Mouse (Mus musculus) adrenal gland, adult 18-20 months (tissue): ENCODE results near the gene Ubtd1. TPM values are rescaled to one million over a fixed set of nuclear protein-coding genes. Genes with fewer than 3 reads are reported as not detected.
A peak's percentile ranks its signal among the peaks of the same experiment; 100 is the strongest.

Experiments
- DNase-seq, 2 experiments: peaks; one replicate each; pipeline ENCODE4 v3.0.0; 2021 to 2022; ENCODE audit warnings: low spot score in 2 of 2
- long read RNA-seq, 2 experiments: library from polyadenylated mRNA; stranded (forward); transcript quantifications; one replicate each; pipeline ENCODE4 v2.0.0; 2021
- total RNA-seq, 2 experiments: library from RNA; stranded (reverse); gene quantifications; 1 replicate in 1 of 2; 2 replicates in 1 of 2; pipeline ENCODE4 v1.2.3; 2021

Ubtd1 gene
- 10 to 100 TPM; 16.4 to 17.4 TPM for total RNA-seq
- long read RNA-seq, experiment 1, transcript Ubtd1-201 (3 exons, 1,529 nt): major isoform, 13 of 16 reads
- long read RNA-seq, experiment 1, partial matches to known transcripts: 0 of 16 reads
- long read RNA-seq, experiment 1, other reads (novel, unspliced or antisense): 3 of 16 reads
- long read RNA-seq, experiment 2, transcript Ubtd1-201 (3 exons, 1,529 nt): major isoform, 25 of 33 reads
- long read RNA-seq, experiment 2, partial matches to known transcripts: 1 of 33 reads
- long read RNA-seq, experiment 2, other reads (novel, unspliced or antisense): 7 of 33 reads

DNA sequence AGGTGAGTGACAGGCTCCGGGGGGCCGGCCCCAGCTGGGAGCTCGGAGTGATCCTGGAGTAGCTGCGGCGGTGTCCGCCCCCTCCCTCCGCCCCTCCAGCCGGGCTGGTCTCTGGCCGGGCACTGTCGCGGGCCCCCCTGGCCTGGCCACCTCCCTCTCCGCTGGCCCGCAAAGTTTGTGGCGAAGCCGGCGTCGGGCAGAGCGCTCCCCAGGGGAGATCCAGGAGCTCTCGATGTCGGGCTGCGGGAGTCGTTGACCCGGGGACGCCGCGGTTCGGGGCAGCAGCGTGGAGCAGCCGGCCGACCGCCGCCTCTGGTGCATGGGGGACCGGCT lies at the start of gene Ubtd1:
TSS of gene Ubtd1 (plus strand) at position 169 of the 333 bp plus-strand sequence.
- DNase-seq: no peak

GRCm38 (mm10) chr19:41932686-41933085 lies 48.9 kb upstream of the Ubtd1 start:
- no peak for DNase-seq

DNA sequence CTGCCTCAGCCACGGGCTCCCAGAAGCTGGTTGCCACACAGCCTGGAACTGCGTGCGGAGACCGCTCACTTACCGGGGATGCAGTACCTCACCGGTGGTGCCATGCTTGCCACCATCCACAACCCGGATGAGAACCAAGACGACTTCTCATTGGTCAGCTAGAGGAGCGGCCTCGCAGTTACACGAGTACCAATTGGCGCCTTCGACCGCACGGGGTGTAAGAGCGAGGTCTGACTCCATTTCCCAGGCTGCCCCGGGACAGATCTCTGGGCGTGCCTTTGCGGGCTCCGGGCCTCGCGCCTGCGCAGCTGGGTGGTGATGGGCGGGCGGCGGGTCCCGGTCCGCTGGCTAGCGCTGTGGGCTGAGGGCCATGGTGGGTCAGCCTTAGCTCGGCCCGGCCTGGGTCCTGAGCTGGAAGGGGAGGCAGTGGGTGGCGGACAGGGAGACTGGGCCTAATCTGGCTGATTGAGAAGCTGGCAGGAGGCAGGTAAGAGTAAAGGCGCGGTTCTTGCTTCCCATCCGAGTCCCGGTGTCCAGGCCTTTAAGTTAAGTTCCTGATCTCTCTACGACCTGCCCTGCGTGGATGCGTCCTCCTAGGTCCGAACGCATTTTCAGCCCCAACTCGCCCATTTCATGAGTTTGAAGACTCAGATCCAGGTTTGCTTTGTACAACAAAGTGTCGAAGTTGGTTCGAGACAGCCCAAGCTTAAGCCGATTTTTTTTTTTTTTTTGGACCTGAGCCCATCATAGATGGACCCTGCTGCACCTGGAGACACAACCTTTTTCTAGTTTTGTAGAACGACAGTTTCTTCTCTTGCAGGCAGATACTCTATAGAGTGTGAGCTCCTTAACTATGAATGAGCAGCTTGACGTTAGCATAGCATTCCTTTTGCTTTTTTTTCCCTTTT lies 48.1 kb upstream of the Ubtd1 start, which contains the start of the genes Exosc1 and Zdhhc16:
TSS of gene Exosc1 (minus strand) at position 245 of the 908 bp plus-strand sequence.
TSS of gene Zdhhc16 (plus strand) at position 302 of the 908 bp plus-strand sequence.
- DNase-seq: peak; percentile 97 to 98

DNA sequence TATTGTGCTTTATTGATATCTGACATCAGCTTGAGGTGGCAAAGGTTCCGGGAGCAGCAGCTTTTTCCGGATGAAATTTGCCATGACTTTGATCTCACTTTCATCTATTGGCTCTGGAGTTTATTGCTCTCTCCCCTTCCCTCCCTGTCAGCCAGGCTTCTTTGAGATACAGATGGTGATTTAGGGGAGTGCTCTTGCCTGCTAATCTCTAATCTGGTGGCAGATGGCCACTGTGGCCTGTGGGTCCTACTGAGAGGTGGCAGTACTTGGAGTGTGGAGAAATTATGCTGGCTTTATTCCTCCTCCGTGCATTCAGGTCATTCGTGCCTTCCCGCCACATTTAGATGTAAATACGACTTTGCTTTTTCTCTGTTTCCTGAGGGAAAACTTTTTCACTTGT lies 47.4 kb upstream of the Ubtd1 start:
- no peak for DNase-seq

DNA sequence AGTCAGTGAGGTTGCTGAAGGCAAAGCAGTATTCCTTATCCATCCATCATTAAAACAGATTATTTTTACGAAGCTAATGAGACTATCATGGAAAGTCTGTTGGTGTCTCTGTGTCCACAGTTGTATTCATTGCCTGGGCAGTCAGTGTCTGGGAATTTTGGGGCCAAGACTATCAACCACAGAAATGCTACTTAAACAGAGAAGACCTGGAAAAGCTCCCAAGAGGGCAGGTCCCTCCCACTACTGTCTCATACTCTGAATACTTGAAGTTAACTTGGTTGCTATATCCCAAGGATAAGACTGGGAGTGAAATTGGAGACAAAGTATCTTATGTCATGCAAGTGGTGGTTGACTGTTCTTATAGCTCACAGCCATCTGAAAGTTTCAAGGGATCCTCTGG lies 45.6 kb upstream of the Ubtd1 start:
- no peak for DNase-seq

GRCm38 (mm10) chr19:41938539-41938938 lies 43.0 kb upstream of the Ubtd1 start:
- no peak for DNase-seq

DNA sequence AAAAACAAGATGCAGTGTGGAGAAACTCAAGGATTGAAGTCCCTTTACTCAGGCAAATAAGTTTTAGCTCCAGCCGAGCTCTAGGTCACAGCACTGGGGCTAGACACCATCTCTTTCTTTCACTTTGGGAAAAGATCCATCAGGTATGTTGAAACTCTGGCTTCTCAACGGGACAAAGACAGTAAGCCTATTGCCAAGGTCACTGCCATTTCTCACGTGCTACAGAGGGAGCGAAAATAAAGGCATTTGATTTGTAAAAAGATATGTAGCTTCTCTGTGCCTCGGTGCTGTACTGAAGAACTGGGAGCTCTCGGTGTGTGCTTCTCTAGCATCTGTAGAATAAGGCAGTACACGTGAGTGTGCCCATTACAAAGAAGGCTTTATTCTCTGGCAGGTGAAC lies 37.7 kb upstream of the Ubtd1 start:
- DNase-seq: no peak

DNA sequence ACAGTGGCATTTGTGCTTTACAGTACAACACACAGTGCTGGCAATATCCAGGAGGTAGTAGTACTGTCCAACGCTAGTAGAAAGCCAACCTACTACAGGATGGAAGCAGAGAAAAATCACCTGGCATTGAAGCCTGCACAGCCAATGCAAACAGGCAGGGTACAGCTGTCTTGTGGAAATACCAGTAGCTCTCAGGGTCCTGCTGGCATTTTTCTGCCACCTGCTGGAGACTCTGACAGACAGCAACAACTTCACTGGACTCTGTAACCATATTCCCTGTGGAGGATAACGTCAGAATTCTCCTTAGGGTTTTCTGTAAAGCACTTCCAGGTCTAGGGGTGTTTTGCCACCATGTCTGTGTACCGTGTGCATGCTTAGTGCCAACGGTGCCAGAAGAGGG lies 29.3 kb upstream of the Ubtd1 start:
- no peak for DNase-seq

DNA sequence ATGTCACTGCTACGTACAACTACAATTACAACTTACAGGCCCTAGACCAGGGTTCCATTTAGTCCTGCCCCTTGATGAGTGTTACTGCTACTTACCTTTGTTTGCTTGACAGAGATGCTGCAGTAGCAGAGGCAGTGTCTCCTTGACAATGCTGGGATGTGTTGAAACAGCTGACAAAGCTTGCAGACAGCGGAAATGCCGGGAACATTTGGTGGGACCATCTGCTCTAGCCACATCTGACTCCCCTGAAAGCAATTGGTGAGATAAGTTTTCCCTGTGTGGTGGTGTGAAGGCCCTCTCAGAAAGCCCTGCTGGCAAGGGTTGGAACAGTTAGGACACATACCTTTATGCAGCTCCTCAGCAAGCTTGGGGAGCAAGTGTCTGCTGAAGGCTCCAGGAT lies 28.0 kb upstream of the Ubtd1 start:
- no peak for DNase-seq

- no peak for DNase-seq
Measured at GRCm38 (mm10) chr19:41969618-41970017, 11.9 kb upstream of the Ubtd1 start.

DNA sequence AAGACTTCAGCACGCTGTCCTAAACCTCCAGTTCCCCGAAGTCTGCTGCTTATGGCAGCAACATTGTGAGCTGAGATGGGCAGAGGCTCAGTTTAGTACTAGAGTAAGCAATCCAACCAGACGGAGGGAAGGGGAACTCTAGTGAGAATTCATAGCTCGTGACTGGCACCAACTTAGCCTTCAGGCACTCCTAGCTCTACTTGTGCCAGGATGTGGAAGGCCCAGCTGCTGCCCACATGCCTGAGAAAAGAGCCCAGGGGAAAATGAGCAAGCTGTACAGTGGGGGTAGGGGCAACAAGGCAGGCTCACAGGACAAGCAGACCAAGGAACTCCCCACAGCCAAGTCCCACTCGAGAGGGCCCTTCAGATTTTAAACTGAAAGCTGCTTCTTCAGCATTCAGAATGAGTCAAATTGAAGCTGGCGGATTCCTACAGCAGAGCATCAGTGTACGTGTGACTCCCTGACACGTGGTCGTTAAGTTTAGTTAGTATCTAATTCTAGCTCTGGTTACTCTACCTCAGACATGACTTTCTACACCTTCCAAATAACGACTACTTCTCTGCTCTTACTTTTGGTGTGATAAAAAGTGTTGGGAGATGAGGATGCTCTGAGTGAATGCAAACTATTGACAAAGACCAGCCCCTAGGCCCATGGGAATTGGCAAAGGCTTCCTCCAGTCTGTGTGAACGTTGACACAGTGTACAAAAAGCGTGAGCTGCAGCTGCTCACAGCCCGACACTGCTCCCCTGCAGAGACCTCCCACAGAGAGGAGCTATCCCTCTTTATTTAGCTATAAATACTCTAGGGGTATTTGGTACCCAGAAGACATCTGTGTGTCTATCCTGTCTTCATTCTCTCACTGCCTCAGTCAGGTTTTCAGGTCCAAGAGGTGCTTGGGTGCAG lies 7.4 kb upstream of the Ubtd1 start:
- DNase-seq: no peak

- DNase-seq: peak; percentile 30 to 45
Measured at GRCm38 (mm10) chr19:41980422-41980818, 1.1 kb upstream of the Ubtd1 start.

DNA sequence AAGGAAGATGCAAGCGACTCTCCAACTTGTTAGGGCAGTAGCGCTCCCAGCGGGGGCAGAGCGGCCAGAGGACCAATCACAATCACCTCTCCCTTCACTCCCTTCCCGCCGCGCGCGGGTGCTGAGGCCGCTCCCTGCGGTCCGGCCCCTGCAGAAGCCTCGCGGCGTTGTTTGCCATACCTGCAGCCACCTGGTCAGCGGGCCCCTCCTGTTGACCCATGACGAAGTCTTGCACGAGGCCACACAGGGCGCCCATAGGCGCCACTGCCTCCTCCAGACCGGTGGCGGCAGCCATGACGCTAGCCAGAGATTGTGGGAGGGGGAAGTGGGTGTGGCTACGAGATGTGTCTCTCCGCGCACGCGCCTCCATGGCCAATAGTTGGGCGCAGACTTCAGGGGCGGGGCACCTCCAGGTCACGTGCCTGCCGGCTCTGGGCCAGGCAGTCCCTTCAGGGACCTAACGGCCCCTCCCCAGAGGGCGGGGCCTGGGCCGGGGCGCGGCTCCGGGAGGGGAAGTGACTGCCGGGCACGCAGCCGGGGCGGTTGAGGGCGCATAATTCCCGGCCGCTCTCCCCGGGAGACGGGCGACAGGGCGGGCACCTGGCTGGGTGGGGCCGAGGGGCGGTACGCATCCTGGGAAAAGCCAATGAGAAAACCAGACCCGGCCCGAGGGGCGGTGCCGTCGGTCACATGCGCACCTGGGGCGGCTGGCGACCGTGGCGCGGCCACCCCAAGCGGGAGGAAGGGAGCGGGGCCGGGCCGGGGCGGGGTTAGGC lies 556 bp upstream of the Ubtd1 start, which contains the start of gene Mms19:
TSS of gene Mms19 (minus strand) at position 339 of the 776 bp plus-strand sequence.
- DNase-seq: peak; percentile 96 to 97

GRCm38 (mm10) chr19:41981931-41982790 lies 598 bp downstream of the Ubtd1 start:
- DNase-seq: peak; percentile 63 to 69

DNA sequence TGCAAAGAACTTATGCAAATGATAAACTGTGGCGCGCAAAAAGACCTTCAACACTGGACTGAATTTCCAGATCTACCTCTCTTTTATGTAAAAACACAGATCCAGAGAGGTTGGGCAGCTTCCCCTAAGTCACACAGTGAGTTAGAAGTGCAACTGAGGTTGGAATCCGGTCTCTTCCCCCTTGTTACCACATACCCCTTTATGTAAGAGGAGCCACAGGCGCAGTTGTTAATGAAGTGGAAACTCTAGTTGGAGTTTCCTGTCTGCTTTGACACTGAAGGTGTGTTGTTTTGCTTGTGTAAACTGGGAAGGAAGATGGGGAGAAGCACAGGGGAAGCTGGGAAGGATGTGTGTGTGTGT lies 1.2 kb downstream of the Ubtd1 start:
- no peak for DNase-seq

DNA sequence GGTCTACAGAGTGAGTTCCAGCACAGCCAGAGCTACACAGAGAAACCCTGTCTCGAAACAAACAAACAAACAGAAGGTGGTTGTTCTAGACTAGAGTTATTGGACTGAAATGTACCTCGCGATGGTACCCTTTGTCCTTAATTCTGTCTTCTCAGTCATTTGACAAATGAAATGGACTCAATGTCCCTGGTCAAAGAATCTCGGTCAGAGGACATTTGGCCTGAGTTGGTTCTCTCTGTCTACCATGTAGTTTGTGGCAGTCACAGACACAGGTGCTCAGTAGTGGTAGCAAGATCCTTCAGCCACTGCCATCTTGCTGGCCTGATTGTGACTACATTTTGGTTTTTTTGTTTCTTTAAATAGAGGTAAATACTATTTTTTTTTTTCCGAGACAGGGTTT lies 4.4 kb downstream of the Ubtd1 start:
- DNase-seq: no peak

GRCm38 (mm10) chr19:41987206-41987605 lies 5.6 kb downstream of the Ubtd1 start:
- DNase-seq: no peak

GRCm38 (mm10) chr19:41989810-41990209 lies 8.2 kb downstream of the Ubtd1 start:
- DNase-seq: no peak

DNA sequence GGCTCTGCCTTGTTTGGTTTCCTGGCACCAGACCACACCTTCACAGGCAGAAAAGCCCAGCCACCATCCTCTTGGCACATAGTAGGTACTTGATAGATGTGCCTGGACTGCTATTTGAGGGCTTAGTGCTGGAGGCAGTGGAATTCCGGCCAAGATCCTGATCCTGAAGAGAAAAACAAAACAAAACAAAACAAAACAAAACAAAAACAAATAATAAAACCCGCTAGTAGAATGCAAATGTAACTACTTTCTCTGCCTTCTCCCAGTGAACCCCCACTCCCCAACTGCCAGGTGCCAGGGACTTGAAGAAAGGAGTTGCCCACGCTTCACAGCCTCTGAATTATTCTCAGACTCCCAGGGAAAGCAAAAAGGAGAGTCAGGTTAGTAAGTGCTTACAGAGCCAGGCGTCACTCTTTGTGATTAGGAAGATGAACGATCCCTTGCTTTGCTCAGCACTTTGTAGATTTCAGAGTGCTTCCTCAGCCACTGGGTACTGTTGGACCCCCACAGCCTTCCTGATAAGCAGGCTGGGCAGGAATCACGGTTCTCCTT lies 10.4 kb downstream of the Ubtd1 start:
- no peak for DNase-seq
